In genomic region chr15:86184851-86185688, GRCm38 (mm10) we compare ENCODE assay signal across 8 mouse cellular contexts. TPM values are rescaled to one million over a fixed set of nuclear protein-coding genes. Genes with fewer than 3 reads are reported as not detected.
DNase-seq lines count a peak whose midpoint lies in the region; ATAC-seq and TF ChIP-seq lines count a peak whose summit lies in the region.

No protein-coding gene starts in this region.

- TF ChIP-seq POLR2A in embryonic fibroblast, embryonic 13.5 days (IDR thresholded peaks at IDR 0.05; ENCODE audit: low read depth, low read length): no peak

- peak; percentile 36 for ATAC-seq in limb, embryonic 11.5 days (ENCODE audit: insufficient number of reproducible peaks, low FRiP score, low TSS enrichment, low read depth)
- peak; percentile 67 for ATAC-seq in midbrain, embryonic 11.5 days (ENCODE audit: low FRiP score)
- peak; percentile 19 for ATAC-seq in stomach, postnatal 0 days (ENCODE audit: low FRiP score, low TSS enrichment)

- H3K4me3 ChIP-seq in embryonic fibroblast, embryonic 13.5 days (ENCODE audit: insufficient read depth, low read length): peak overlapping the region; percentile 64
- H3K4me3 ChIP-seq in limb, embryonic 11.5 days (ENCODE audit: low read depth, low read length): peak overlapping the region; percentile 89
- peak overlapping the region; percentile 82 for H3K4me3 ChIP-seq in midbrain, embryonic 11.5 days (ENCODE audit: low read depth, low read length)
- H3K4me3 ChIP-seq in stomach, postnatal 0 days (ENCODE audit: low read depth, low read length): peak overlapping the region; percentile 77

- TF ChIP-seq CTCF in embryonic fibroblast, embryonic 13.5 days (IDR thresholded peaks at IDR 0.05; ENCODE audit: borderline replicate concordance, insufficient read depth, low read length): no peak
- TF ChIP-seq CTCF in stomach, postnatal 0 days (IDR thresholded peaks at IDR 0.05; ENCODE audit: low read depth): no peak

- H3K4me2 ChIP-seq in limb, embryonic 11.5 days (ENCODE audit: low read depth, severe bottlenecking): peak overlapping the region; percentile 74
- peak overlapping the region; percentile 66 for H3K4me2 ChIP-seq in midbrain, embryonic 11.5 days
- H3K4me2 ChIP-seq in stomach, postnatal 0 days (replicated peaks; ENCODE audit: low read depth): peak overlapping the region; percentile 89

- under 1% methylated on average over 67 of the region's 70 CpGs for whole genome bisulfite sequencing in limb, embryonic 11.5 days
- WGBS in midbrain, embryonic 11.5 days: under 1% methylated on average over 70 of the region's 70 CpGs
- WGBS in stomach, postnatal 0 days: under 1% methylated on average over 68 of the region's 70 CpGs

- H3K9ac ChIP-seq in limb, embryonic 11.5 days (ENCODE audit: low read length): peak overlapping the region; percentile 95
- H3K9ac ChIP-seq in midbrain, embryonic 11.5 days (ENCODE audit: low read length): peak overlapping the region; percentile 97
- peak overlapping the region; percentile 93 for H3K9ac ChIP-seq in stomach, postnatal 0 days (ENCODE audit: low read length)

- H3K36me3 ChIP-seq in limb, embryonic 11.5 days (ENCODE audit: control insufficient read depth, insufficient read depth, low read length): no peaks in the 10 kb centered on the region
- H3K36me3 ChIP-seq in midbrain, embryonic 11.5 days (ENCODE audit: control insufficient read depth, insufficient read depth, low read length): no peaks in the 10 kb centered on the region
- H3K36me3 ChIP-seq in stomach, postnatal 0 days (ENCODE audit: control insufficient read depth, insufficient read depth, low read length): no peaks in the 10 kb centered on the region

- H3K27me3 ChIP-seq in limb, embryonic 11.5 days (ENCODE audit: control insufficient read depth, insufficient read depth, low read length): no peaks in the 10 kb centered on the region
- H3K27me3 ChIP-seq in midbrain, embryonic 11.5 days (ENCODE audit: control insufficient read depth, insufficient read depth, low read length): 0 out of 2 replicates have a peak, but pooled peaks cover 2% of the 10 kb centered on the region
- no peaks in the 10 kb centered on the region for H3K27me3 ChIP-seq in stomach, postnatal 0 days (ENCODE audit: control insufficient read depth, insufficient read depth, low read length)

- H3K4me1 ChIP-seq in embryonic fibroblast, embryonic 13.5 days (ENCODE audit: control insufficient read depth, insufficient read depth, low read length): 0 out of 2 replicates have a peak, but pooled peaks cover 3% of the 10 kb centered on the region
- H3K4me1 ChIP-seq in limb, embryonic 11.5 days (ENCODE audit: control insufficient read depth, insufficient read depth, low read length): peaks cover 7% of the 10 kb centered on the region; the same call in 1 of the 2 replicates
- peaks cover 15% of the 10 kb centered on the region for H3K4me1 ChIP-seq in midbrain, embryonic 11.5 days (ENCODE audit: control insufficient read depth, insufficient read depth, low read length)
- peaks cover 11% of the 10 kb centered on the region; the same call in 1 of the 2 replicates for H3K4me1 ChIP-seq in stomach, postnatal 0 days (replicated peaks; ENCODE audit: control insufficient read depth, insufficient read depth)

- no peak for TF ChIP-seq EP300 in stomach, postnatal 0 days (optimal IDR thresholded peaks at IDR 0.05)

- peak overlapping the region; percentile 55 for H3K27ac ChIP-seq in embryonic fibroblast, embryonic 13.5 days (ENCODE audit: insufficient read depth, low read length)
- peak overlapping the region; percentile 56 for H3K27ac ChIP-seq in limb, embryonic 11.5 days (replicated peaks; ENCODE audit: low read depth, low read length)
- peak overlapping the region; percentile 57 for H3K27ac ChIP-seq in midbrain, embryonic 11.5 days (ENCODE audit: low read depth, low read length)
- peak overlapping the region; percentile 92 for H3K27ac ChIP-seq in stomach, postnatal 0 days (replicated peaks)

- peak; percentile 54 to 67 for DNase-seq in layer of hippocampus, postnatal 10 days (ENCODE audit: low spot score in 2 of 2)
- DNase-seq in layer of hippocampus, adult 8-10 months (ENCODE audit: low spot score in 2 of 2): no peak
- peak; percentile 59 for DNase-seq in adrenal gland, adult 18-20 months (ENCODE audit: low spot score in 2 of 2)
- DNase-seq in heart, postnatal 36 days: peak; percentile 58 to 79
- DNase-seq in limb, embryonic 11.5 days (ENCODE audit: low spot score): peak; percentile 66
- DNase-seq in midbrain, embryonic 11.5 days (ENCODE audit: low spot score, missing footprints): peak; percentile 96
- peak; percentile 52 for DNase-seq in stomach, postnatal 0 days (ENCODE audit: low spot score)

- intact Hi-C loops in heart, postnatal 36 days (cut with DNase I): loop anchor here (5.0 kb wide), 1 partner anchor 42 kb away; no protein-coding TSS in a partner anchor

- H3K9me3 ChIP-seq in limb, embryonic 11.5 days (ENCODE audit: control insufficient read depth, low read length): no peaks in the 10 kb centered on the region
- no peaks in the 10 kb centered on the region for H3K9me3 ChIP-seq in midbrain, embryonic 11.5 days (ENCODE audit: control insufficient read depth, low read length)
- H3K9me3 ChIP-seq in stomach, postnatal 0 days (ENCODE audit: control insufficient read depth, low read length): no peaks in the 10 kb centered on the region

RNA-seq across cellular contexts. Expression of gene Cerk, which starts 0.9 kb away (rescaled TPM):
- total RNA-seq in layer of hippocampus, postnatal 10 days (2021): 10 to 100 TPM; 38.8 to 41.0 TPM
- total RNA-seq in layer of hippocampus, adult 8-10 months (2022): 10 to 100 TPM; 51.0 to 55.5 (median 52.0) TPM
- 10 to 100 TPM; 40.6 to 68.6 TPM for total RNA-seq in adrenal gland, adult 18-20 months (2021)
- polyA plus RNA-seq in embryonic fibroblast, embryonic 13.5 days (2011; ENCODE audit: insufficient read length, low read depth, missing spikeins): 9.6 and 10.7 TPM in 2 replicates
- total RNA-seq in heart, postnatal 36 days (2021): 10 to 100 TPM; 28.0 to 28.1 TPM
- 15.6 and 17.3 TPM in 2 replicates for polyA plus RNA-seq in limb, embryonic 11.5 days (2014; fragmentation: Nextera tagmentation; extraction: Ambion mirVana)
- polyA plus RNA-seq in midbrain, embryonic 11.5 days (2014; fragmentation: Nextera tagmentation; extraction: Ambion mirVana): 17.3 and 19.9 TPM in 2 replicates
- 4.6 and 5.2 TPM in 2 replicates for polyA plus RNA-seq in stomach, postnatal 0 days (2015; fragmentation: Nextera tagmentation; extraction: Ambion mirVana)

RNA-seq across cellular contexts. Expression of gene Tbc1d22a, which starts 29.2 kb away (rescaled TPM):
- 10 to 100 TPM; 25.1 to 25.2 TPM for total RNA-seq in layer of hippocampus, postnatal 10 days (2021)
- total RNA-seq in layer of hippocampus, adult 8-10 months (2022): 10 to 100 TPM; 28.8 to 37.3 (median 34.8) TPM
- total RNA-seq in adrenal gland, adult 18-20 months (2021): 10 to 100 TPM; 28.2 to 29.1 TPM
- polyA plus RNA-seq in embryonic fibroblast, embryonic 13.5 days (2011; ENCODE audit: insufficient read length, low read depth, missing spikeins): 11.4 and 12.8 TPM in 2 replicates
- total RNA-seq in heart, postnatal 36 days (2021): 10 to 100 TPM; 21.7 to 28.6 TPM
- 7.7 and 9.3 TPM in 2 replicates for polyA plus RNA-seq in limb, embryonic 11.5 days (2014; fragmentation: Nextera tagmentation; extraction: Ambion mirVana)
- polyA plus RNA-seq in midbrain, embryonic 11.5 days (2014; fragmentation: Nextera tagmentation; extraction: Ambion mirVana): 6.7 and 8.1 TPM in 2 replicates
- 8.7 TPM in 2 replicates for polyA plus RNA-seq in stomach, postnatal 0 days (2015; fragmentation: Nextera tagmentation; extraction: Ambion mirVana)

Comparison
In these comparisons a context has a peak if more than half of its experiments do, and no peak if none do; other contexts are left out.
1. DNase-seq: peak in layer of hippocampus, postnatal 10 days (2 of 2), adrenal gland, adult 18-20 months (2 of 2), heart, postnatal 36 days (2 of 2), limb, embryonic 11.5 days (single experiment), midbrain, embryonic 11.5 days (single experiment) and stomach, postnatal 0 days (single experiment); none in layer of hippocampus, adult 8-10 months (0 of 2).
2. Peak in every context shown above with its lines, with median percentiles within 50 percentile points of each other: H3K27ac ChIP-seq, H3K4me3 ChIP-seq, ATAC-seq, H3K4me2 ChIP-seq and H3K9ac ChIP-seq.